Mouse (Mus musculus) liver, postnatal 0 days (tissue): ENCODE data around the gene Phactr2. TPM values are rescaled to one million over a fixed set of nuclear protein-coding genes. Genes with fewer than 3 reads are reported as not detected.

Source experiments
- ATAC-seq: fragments of 200-750 bp; cut with Nextera tagmentation; 2 replicates; pipeline ENCODE4 v1.8.0; 2017; ENCODE audit warnings: mild to moderate bottlenecking, moderate library complexity
- DNase-seq: peaks from one replicate; pipeline ENCODE4 v3.0.0-alpha.2; 2016
- H3K27ac ChIP-seq: fragments of 300-500 bp; sonication (generic); 2 replicates; pipeline ENCODE4 v1.5.1; 2014; ENCODE audit warnings: antibody characterized with exemption, moderate library complexity, mild to moderate bottlenecking, low read depth
- H3K27me3 ChIP-seq: fragments of 300-500 bp; sonication (generic); 2 replicates; pipeline ENCODE4 v1.6.1; 2014; ENCODE audit warnings: low read length, control low read depth, mixed read lengths; ENCODE audit not compliant: insufficient read depth
- H3K36me3 ChIP-seq: fragments of 300-500 bp; sonication (generic); replicated peaks from 2 replicates; pipeline ENCODE4 v1.6.1; 2014; ENCODE audit warnings: mild to moderate bottlenecking, control low read depth, low read length, moderate library complexity, mixed read lengths; ENCODE audit not compliant: insufficient read depth
- H3K4me1 ChIP-seq: fragments of 300-500 bp; sonication (generic); 2 replicates; pipeline ENCODE4 v1.6.1; 2014; ENCODE audit warnings: antibody characterized with exemption, mild to moderate bottlenecking, control low read depth; ENCODE audit not compliant: insufficient read depth
- H3K4me2 ChIP-seq: fragments of 300-500 bp; sonication (generic); 2 replicates; pipeline ENCODE4 v1.6.1; 2014; ENCODE audit warnings: low read depth, mild to moderate bottlenecking, low read length, moderate library complexity, mixed read lengths
- H3K4me3 ChIP-seq: fragments of 300-500 bp; sonication (generic); 2 replicates; pipeline ENCODE4 v1.5.1; 2014; ENCODE audit warnings: low read depth, low read length
- H3K9ac ChIP-seq: fragments of 300-500 bp; sonication (generic); replicated peaks from 2 replicates; pipeline ENCODE4 v1.6.1; 2014; ENCODE audit warnings: mild to moderate bottlenecking, moderate library complexity
- H3K9me3 ChIP-seq: fragments of 300-500 bp; sonication (generic); 2 replicates; pipeline ENCODE4 v1.6.1; 2016; ENCODE audit warnings: mild to moderate bottlenecking, control low read depth, low read length, mixed read lengths
- CTCF ChIP-seq: sonication (generic); IDR thresholded peaks from 2 replicates; pipeline ENCODE4 v1.5.1; 2016; ENCODE audit warnings: antibody characterized with exemption, low read depth
- EP300 ChIP-seq: IDR thresholded peaks from 2 replicates; pipeline ENCODE4 v1.6.1; 2016; ENCODE audit warnings: antibody characterized with exemption, low read depth, mild to moderate bottlenecking
- WGBS: fragments of 180-500 bp; shearing (Covaris S2); extraction: QIAGEN DNeasy Blood & Tissue Kit; methylation state at CpG from one replicate; pipeline ENCODE4 v1.1.7; 2014; ENCODE audit not compliant: insufficient replicate concordance; 5-methylcytosine and 5-hydroxymethylcytosine counted together
- polyA plus RNA-seq: library from polyadenylated mRNA; unstranded; fragments of >200 nt; fragmentation: Nextera tagmentation; extraction: Ambion mirVana; gene quantifications from 2 replicates; pipeline ENCODE4 v1.2.1, GENCODE M21; 2015

Phactr2 gene
- polyA plus RNA-seq, 1 experiment from 2014 or later = 4.9 TPM

DNA sequence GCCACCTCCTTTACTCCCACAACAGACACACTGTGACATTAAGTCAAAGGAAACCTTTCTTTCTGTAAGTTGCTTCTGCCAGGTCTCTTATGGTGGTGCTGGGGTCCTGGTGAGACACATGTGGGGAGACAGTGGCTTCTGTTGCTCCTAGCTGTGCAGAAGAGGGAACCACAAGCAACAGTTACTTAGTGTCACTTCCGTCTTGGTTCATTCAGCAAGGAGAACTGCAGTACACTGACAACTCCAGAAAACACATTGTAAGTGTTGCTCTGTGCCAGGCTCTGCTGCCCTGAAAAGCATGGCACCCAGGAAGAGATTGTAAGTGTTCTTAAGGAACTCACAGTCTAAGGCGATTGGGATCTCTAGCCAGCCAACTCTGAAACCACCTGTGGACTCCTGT, 25.1 kb upstream of the Phactr2 start, which contains the start of gene Fuca2:
Gene Fuca2, plus strand, starts transcription at position 210 of the 400 bp plus-strand sequence.
- Histone ChIP-seq H3K4me2 (peak within 1 kb of the TSS; percentile 86), H3K27ac (peak within 1 kb of the TSS; percentile 60), H3K4me3 (peak within 1 kb of the TSS; percentile 67; the same call in 1 of the 2 replicates), H3K9ac (no peak within 1 kb of the TSS; the same call in 1 of the 2 replicates), H3K36me3 (no peaks in the 10 kb centered on the region; the same call in 1 of the 2 replicates), H3K4me1 (peaks cover 10% of the 10 kb centered on the region), H3K9me3 (no peaks in the 10 kb centered on the region), H3K27me3 (no peaks in the 10 kb centered on the region)
- ATAC-seq = no peak
- TF ChIP-seq EP300 (no peak), CTCF (no peak)
- 47% methylated on average over 2 of the region's 2 CpGs for WGBS
- DNase-seq = no peak

DNA sequence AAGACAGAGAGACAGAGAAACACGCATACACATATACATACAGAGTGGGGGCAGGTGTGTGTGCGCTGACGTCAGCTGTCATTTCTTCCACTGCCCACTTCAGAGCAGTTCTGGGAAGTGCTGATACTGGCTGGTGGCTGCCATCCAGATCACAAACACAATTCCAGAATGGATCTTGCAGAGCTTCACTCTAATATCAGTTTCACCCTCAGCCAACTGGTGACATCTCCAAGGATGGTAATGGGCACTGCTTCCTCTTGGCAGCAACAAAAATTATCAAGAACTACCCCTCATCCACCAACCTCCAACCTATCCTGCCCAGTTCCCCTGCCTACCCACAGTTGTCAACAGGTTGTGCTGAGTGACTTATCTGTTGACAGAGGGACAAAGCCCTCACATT, 22.1 kb upstream of the Phactr2 start:
- DNase-seq (no peak), ATAC-seq (no peak)
- no peaks in the 10 kb centered on the region for H3K27me3 ChIP-seq
- H3K9me3 ChIP-seq = no peaks in the 10 kb centered on the region
- H3K36me3 ChIP-seq = no peaks in the 10 kb centered on the region
- no peak for TF ChIP-seq CTCF
- no peak for TF ChIP-seq EP300
- no peak overlapping the region for H3K4me2 ChIP-seq
- 61% methylated on average over 3 of the region's 3 CpGs for WGBS
- H3K4me3 ChIP-seq = no peak overlapping the region
- no peak overlapping the region for H3K27ac ChIP-seq
- H3K9ac ChIP-seq = no peak overlapping the region
- peaks cover 5% of the 10 kb centered on the region for H3K4me1 ChIP-seq

DNA sequence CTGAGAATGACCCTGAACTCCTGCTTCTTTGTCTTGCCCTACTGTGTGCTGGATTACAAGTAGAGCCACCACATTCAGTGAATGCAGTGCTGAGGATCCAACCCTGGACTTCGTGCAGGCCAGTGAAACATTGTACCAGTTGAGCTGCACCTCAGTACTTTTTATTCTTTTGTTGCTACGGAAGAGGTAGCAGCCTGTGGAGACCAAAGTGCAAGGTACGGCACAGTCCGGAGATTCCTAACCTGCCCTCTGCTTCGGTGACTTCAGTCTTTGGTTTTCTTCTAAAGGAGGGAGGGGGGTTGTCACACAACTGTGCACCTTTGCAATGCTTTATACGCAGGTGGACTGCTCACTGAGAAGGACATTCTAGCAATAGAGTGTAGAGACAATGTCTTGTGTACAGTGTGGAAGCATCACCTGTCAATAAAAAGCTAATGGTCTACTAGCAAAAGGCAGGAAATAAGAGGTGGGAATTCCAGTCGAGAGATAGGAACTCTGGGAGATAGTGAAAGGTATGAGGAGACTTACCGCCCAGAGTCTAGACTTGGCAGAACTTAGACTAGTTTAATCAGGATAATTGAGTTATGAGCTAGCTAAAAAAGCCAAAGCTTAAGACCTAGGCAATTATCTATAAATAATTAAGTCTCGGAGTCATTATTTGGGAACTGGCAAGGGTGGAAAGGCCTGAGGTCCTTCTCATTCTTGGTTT, 19.9 kb upstream of the Phactr2 start:
- Histone ChIP-seq H3K9ac (no peak overlapping the region), H3K27ac (no peak overlapping the region), H3K36me3 (no peaks in the 10 kb centered on the region), H3K4me1 (no peaks in the 10 kb centered on the region), H3K4me3 (no peak overlapping the region), H3K4me2 (no peak overlapping the region), H3K27me3 (no peaks in the 10 kb centered on the region), H3K9me3 (no peaks in the 10 kb centered on the region)
- TF ChIP-seq EP300 = no peak
- no peak for TF ChIP-seq CTCF
- ATAC-seq (no peak), DNase-seq (no peak)
- 79% methylated on average over 9 of the region's 9 CpGs for WGBS

DNA sequence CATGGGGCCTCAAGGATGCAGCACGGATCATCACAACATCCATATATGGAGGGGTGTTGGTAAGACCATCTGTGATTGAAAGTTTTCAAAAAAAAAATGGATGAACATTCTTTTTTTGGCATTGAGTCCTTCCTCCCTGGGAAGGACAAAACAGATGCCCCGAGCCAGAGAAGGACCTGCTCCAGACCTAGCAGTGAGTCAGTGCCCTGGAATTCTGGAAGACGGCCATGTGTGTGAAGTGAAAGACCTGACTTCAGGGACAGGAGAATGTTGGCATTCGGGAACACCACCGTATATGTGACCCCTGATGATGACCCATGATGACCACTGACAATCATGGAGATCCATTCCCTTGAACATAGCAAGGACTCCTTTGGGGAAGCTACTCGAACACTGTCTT, 15.5 kb upstream of the Phactr2 start:
- no peak for TF ChIP-seq CTCF
- Histone ChIP-seq H3K27ac (no peak overlapping the region), H3K27me3 (no peaks in the 10 kb centered on the region), H3K9ac (no peak overlapping the region), H3K9me3 (no peaks in the 10 kb centered on the region), H3K36me3 (no peaks in the 10 kb centered on the region), H3K4me1 (no peaks in the 10 kb centered on the region), H3K4me3 (no peak overlapping the region), H3K4me2 (no peak overlapping the region)
- WGBS = 75% methylated on average over 6 of the region's 6 CpGs
- DNase-seq (no peak), ATAC-seq (no peak)

DNA sequence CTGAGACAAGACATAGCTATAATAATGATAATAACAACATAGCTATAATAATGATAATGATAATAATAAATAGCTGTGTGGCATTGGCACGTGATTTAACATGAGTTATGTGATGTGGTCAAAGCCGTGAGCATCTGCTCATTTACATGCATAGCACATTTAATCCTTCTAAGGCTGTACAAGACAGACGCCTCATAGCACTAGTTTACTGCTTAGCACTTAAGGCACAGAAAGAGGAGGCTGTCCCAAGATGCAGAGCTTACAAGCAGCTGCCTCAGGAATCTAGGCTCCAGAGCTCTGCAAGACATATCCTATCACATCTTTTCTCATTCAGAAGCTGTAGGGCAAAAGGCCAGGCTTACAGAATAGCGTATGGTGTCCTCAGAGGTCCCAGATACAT, 11.7 kb upstream of the Phactr2 start:
- 71% methylated on average over 4 of the region's 4 CpGs for WGBS
- H3K4me3 ChIP-seq = no peak overlapping the region
- H3K27ac ChIP-seq = no peak overlapping the region
- no peaks in the 10 kb centered on the region for H3K27me3 ChIP-seq
- DNase-seq (no peak), ATAC-seq (no peak)
- H3K4me1 ChIP-seq = no peaks in the 10 kb centered on the region
- H3K4me2 ChIP-seq = no peak overlapping the region
- H3K9ac ChIP-seq = no peak overlapping the region
- TF ChIP-seq EP300 (no peak), CTCF (no peak)
- no peaks in the 10 kb centered on the region for H3K36me3 ChIP-seq
- no peaks in the 10 kb centered on the region for H3K9me3 ChIP-seq

DNA sequence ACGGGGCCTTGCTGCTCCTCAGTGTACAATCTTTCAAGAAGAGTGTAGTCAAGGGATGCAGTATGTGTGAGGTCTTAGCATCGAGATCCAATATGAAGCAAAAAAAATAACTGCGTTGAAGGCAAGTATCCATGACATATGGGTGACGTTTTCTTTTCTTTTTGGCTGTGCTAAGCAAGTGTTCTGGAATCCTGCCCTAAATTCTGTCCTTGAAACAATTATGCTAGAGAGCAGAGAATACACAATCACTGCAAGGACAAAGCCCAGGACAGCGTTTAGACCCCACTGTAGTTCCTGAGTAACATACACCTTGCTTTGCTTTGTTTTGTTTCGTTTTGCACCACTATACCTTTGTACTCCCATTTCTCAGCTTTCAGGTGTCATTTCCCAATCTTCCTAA, 5.1 kb upstream of the Phactr2 start:
- 78% methylated on average over 6 of the region's 6 CpGs for WGBS
- H3K9ac ChIP-seq = no peak overlapping the region
- no peaks in the 10 kb centered on the region for H3K9me3 ChIP-seq
- H3K4me1 ChIP-seq = no peaks in the 10 kb centered on the region; the same call in none of the 2 replicates
- no peak overlapping the region for H3K27ac ChIP-seq
- H3K27me3 ChIP-seq = peaks cover 9% of the 10 kb centered on the region
- no peak overlapping the region for H3K4me3 ChIP-seq
- TF ChIP-seq CTCF (no peak), EP300 (no peak)
- no peak for DNase-seq
- H3K36me3 ChIP-seq = no peaks in the 10 kb centered on the region
- H3K4me2 ChIP-seq = no peak overlapping the region
- ATAC-seq = no peak
